Mouse (Mus musculus): Measurements from ENCODE around the gene Peg3.
A peak's percentile ranks its signal among the peaks of the same experiment; 100 is the strongest.
"Not testable (repeated sequence)": the region's sequence is repeated elsewhere in the genome, so short reads cannot be mapped to it uniquely, and the experiment has no call there.

The Peg3 gene

DNA sequence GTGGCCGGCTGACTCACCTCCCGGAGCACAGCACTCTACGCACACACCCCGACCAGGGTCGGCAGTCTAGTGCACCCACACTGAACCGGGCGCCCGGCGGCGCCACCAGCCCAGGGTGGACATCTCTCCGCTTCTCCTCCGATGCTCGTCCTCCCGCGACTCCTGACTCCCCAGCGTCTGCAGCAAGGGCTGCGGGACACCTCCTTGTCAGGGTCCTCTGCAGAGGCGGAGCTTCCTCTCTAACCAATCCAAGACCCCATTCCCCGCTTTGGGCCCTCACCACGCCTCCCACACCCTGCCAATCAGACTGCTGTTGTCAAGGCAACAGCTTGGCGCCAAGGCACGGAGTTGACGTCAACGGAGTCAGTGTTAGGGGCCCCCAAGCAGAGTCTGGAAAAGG is at the start of gene Peg3, which contains the start of gene Usp29:
Gene Peg3, minus strand, starts transcription at position 191 of the 400 bp plus-strand sequence.
Gene Usp29, plus strand, starts transcription at position 338 of the 400 bp plus-strand sequence.
- peak; percentile 90 for DNase-seq

DNA sequence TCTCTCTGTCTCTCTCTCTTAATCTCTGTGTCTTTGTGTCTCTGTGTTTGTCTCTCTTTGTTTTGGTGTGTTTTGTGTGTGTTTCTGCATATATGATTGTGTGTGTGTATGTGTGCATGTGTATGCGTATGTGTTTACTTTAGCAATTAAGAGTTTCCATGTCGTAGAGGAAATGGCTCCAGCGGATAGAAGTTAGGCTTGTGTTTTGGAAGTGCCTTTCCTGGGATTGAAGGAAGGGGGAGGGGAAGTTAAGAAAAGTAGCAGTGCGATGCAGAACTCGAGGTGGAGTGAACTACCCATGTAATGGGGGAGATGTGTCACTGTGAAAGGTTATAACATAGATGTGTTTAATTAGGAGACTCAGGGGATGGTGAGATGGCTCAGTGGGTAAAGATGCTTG is 48.9 kb upstream of the Peg3 start:
- DNase-seq = no peak

DNA sequence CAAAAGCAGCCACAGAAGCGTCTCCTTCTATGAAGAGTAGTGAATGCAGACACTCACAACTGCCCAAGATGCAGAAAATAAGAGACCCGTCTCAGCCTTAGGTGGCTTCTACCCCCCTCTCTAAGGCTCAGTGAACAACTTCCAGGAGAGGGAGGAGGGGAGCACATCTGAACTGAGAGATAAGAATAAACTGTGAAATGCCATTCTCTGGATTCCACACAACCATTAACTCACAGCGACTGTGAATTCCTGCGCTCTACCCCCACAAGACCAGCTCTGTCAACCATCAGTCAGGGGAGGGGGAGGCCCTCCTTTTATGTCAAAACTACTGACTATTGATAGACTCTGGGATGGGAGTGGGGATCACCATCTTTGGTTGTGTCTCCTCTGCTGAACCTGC is 47.5 kb upstream of the Peg3 start:
- DNase-seq = no peak

- no peak for DNase-seq
Observed at GRCm38 (mm10) chr7:6777107-6777506, 46.9 kb upstream of the Peg3 start.

- DNase-seq = peak; percentile 11
Observed at GRCm38 (mm10) chr7:6776314-6777059, 46.3 kb upstream of the Peg3 start.

- DNase-seq = not testable (repeated sequence)
Observed at GRCm38 (mm10) chr7:6773865-6774413, 43.7 kb upstream of the Peg3 start.

- DNase-seq = no peak
Observed at GRCm38 (mm10) chr7:6770286-6770685, 40.1 kb upstream of the Peg3 start.

GRCm38 (mm10) chr7:6765240-6765639 is 35.0 kb upstream of the Peg3 start:
- DNase-seq = no peak

DNA sequence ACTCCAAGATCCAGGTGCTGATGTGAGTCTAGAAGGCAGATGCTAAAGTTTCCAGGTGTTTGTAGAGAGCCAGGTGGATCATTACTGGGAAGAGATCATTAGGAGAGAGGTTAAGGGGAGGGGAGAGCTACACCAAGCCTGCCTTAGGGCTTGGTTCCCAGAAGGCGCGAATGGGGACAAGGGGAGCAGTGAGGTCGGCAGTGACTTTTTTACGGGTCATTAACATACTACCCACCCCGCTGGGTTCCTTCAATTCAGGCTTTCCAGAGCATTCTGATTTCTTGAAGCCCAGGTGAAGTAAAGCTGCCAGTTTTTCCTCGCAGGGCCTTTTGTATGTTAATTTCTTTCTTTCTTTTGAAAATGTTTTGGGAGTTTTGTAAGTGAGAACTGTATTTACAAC is 29.9 kb upstream of the Peg3 start:
- DNase-seq = no peak

GRCm38 (mm10) chr7:6759698-6760097 is 29.5 kb upstream of the Peg3 start:
- no peak for DNase-seq

- no peak for DNase-seq
Observed at GRCm38 (mm10) chr7:6756777-6757291, 26.6 kb upstream of the Peg3 start.

DNA sequence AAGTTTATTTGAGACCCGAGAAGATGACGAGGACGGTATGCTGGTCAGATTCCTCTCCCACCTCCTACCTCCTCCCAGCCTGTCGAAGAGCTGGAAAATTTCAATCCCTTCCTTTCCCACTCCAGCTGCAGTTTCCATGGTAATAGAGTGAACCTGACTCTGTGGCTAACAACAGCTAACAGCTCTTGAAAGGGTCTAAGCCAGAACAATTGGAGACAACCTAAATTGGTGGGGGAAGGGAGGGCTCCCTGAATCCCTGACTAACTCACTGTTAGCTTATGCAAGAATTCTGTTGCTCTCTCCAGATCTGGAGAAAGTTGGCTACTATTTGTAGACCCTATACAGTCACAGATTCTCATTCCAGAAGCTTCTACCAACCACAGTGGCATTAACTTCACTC is 23.2 kb upstream of the Peg3 start:
- DNase-seq = no peak

DNA sequence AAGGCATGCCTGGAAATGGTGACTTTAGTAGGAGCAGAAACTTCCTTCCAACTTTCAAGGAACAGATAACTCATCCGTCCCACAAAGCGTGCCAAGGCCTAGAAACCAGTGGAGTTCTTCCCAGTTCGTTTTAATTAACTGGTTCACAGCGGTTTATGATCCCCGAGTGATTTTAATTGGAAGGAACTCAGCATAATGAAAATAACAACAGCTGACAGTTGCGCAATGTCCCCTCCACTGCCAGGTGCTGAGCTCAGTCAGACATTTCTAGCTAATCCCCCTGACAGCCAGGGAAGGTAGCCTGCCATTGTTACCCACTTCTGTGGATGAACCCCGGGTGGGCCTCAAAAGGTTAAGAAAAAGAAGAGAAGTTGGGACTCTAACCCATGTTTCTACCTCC is 19.0 kb upstream of the Peg3 start:
- no peak for DNase-seq

DNA sequence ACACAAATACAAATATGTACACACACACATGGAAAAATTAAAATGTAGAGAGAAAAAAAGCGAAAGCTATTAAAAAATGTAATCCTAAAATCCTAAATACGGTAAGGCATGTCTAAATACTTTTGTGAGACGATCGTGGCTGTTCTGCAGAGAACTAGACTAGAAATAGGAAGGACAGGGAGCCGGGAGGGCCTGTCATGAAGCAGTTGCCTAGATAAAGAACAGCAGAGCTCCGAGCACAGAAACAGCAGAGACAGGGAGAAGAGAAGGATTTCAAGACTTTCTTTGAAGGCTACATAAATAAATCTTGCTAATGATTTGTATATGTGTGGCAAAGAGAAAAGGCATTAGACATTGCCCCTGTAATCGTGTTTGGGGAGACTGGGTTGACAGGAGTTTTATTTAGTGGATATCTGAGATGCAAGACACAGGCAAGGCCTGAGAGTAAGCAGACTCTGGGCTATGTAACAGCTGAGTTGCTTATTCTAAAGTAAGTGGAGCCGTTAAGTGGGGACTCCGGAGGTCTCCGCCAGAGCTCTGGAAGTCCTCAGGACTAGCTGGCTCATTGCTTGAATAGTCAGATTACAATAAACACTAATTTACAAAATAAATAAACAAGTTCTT is 14.2 kb upstream of the Peg3 start:
- no peak for DNase-seq

DNA sequence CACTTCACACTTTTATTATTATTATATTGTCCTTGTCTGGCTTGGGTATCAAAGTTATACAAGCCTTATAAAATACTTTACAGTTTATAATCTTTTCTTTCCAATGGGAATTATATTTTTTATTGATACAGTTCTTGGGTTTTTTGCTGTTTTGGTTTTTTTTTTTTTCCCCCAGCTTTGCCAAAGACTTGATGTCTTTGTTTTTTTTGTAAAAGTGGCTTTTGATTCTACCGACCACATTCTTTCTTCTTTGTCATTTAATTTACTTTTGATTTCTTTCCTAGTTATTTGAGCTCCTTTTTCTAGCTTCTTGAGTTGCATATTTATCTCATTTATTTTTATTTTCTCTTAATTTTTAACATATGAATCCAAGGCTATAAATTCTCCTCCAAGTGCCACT is 5.8 kb upstream of the Peg3 start:
- no peak for DNase-seq

DNA sequence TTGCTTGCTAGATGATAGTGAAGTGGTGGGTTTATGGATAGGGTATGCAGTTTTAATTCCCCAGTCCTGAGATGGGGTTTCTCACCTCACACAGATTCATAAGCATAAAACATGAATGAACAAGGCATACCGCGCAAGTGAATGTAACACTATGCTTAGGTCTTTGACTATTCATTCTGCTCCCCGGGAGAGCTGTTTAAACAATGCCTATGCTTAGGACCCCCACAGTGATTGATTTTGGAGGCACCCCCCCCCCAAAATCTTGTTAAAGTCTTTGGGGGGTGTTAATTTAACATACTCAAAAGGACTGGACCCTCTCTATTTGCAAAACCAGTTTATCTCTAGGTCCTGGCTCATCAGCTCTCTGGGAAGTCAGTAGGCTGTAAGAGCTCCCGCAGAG is 1.7 kb upstream of the Peg3 start:
- no peak for DNase-seq

- DNase-seq = no peak
Observed at GRCm38 (mm10) chr7:6731373-6731772, 1.1 kb upstream of the Peg3 start.

- DNase-seq = peak; percentile 30
Observed at GRCm38 (mm10) chr7:6730801-6731200, 570 bp upstream of the Peg3 start.

DNA sequence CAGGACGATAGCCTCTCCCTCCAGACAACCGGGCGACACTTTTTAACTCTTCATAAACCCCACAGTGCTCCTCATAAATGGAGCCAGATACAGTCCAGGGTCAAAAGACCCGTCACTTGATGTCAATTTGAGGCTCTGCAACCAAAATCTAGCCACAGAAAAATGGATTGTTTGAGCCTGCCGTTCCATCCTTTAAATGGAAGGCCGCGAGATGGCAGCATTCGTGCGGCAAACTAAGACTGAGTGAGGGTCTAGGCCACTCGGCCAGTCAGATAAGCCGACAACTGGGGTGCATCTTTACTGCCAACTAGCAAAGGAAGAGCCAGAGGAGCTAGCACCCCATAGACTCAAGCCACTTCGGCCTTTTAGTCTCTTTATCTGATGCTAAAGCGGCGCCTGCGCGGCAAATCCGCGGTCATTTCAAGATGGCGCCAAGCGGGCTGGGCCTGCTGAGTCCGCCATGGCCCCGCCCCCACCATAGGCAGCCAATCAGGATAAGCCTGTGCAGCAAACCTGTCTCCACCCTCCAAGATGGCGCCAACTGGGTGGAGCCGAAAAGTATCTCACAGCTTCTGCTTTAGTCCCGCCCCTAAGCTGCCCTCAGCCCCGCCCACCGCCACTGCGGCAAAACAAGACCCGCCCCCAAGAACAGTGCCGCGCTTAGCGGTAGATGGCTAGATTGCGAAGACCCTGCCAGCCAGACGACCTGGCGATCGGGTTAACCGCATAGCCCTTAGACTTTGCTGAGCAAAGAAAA is 992 bp downstream of the Peg3 start:
- peak; percentile 95 for DNase-seq

DNA sequence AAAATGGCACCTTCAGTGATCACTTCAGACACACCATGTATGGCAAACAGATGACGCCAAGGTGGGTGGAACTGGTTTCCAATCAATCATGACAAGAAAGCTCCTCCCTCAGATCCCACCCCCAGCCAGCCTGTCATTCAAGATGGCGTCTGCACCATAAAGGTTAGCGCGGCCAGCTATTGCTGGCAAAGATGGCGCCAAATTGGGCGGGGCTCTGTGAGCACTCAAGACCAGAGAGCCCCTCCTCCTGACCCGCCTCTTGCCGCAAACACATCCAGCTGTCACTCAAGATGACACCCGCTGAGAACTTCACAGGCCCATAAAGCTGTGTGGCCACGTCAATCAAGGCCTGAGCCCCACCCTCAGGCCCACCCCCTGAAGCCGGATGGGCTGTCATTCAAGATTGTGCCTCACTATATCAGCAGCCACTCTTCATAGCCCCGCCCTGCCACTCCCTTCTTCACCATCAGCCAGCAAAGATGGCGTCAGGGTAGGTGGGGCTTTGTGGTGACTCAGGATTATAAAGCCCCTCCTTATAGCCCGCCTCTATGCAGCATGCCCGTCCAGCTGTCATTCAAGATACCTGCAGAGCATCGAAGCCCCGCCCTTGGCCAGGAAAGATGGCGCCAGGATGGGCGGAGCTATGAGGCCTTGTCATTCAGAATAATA is 1.8 kb downstream of the Peg3 start:
- peak; percentile 94 for DNase-seq

GRCm38 (mm10) chr7:6727351-6728121 is 2.7 kb downstream of the Peg3 start:
- DNase-seq = peak; percentile 88

- no peak for DNase-seq
Observed at GRCm38 (mm10) chr7:6709396-6709795, 20.8 kb downstream of the Peg3 start.
